Mouse (Mus musculus) stomach, embryonic 15.5 days (tissue): ENCODE data around the gene Vegfd. TPM values are rescaled to one million over a fixed set of nuclear protein-coding genes. Genes with fewer than 3 reads are reported as not detected.

Experiments used
- ATAC-seq: fragments of 200-750 bp; cut with Nextera tagmentation; 2 replicates; pipeline ENCODE4 v1.8.0; 2017; ENCODE audit warnings: low read depth, moderate number of reproducible peaks, moderate TSS enrichment; ENCODE audit not compliant: insufficient read depth, low FRiP score
- H3K27ac ChIP-seq: fragments of 300-500 bp; sonication (generic); 2 replicates; pipeline ENCODE4 v1.5.1; 2015; ENCODE audit warnings: mild to moderate bottlenecking, inconsistent platforms
- H3K27me3 ChIP-seq: fragments of 300-500 bp; sonication (generic); replicated peaks from 2 replicates; pipeline ENCODE4 v1.6.1; 2015; ENCODE audit warnings: inconsistent platforms
- H3K36me3 ChIP-seq: fragments of 300-500 bp; sonication (generic); 2 replicates; pipeline ENCODE4 v1.6.1; 2015; ENCODE audit warnings: inconsistent platforms
- H3K4me1 ChIP-seq: fragments of 300-500 bp; sonication (generic); 2 replicates; pipeline ENCODE4 v1.6.1; 2015; ENCODE audit warnings: inconsistent platforms
- H3K4me2 ChIP-seq: fragments of 300-500 bp; sonication (generic); 2 replicates; pipeline ENCODE4 v1.6.1; 2015; ENCODE audit warnings: mild to moderate bottlenecking, inconsistent platforms
- H3K4me3 ChIP-seq: fragments of 300-500 bp; sonication (generic); replicated peaks from 2 replicates; pipeline ENCODE4 v1.5.1; 2015; ENCODE audit warnings: inconsistent platforms
- H3K9ac ChIP-seq: fragments of 300-500 bp; sonication (generic); 2 replicates; pipeline ENCODE4 v1.6.1; 2015; ENCODE audit warnings: inconsistent platforms
- H3K9me3 ChIP-seq: fragments of 300-500 bp; sonication (generic); 2 replicates; pipeline ENCODE4 v1.6.1; 2016; ENCODE audit warnings: inconsistent platforms
- WGBS: fragments of 180-500 bp; shearing (Covaris S2); methylation state at CpG from one replicate; pipeline ENCODE4 v1.1.7; 2015; 5-methylcytosine and 5-hydroxymethylcytosine counted together
- polyA plus RNA-seq: library from polyadenylated mRNA; unstranded; fragments of >200 nt; fragmentation: Nextera tagmentation; extraction: Ambion mirVana; gene quantifications from 2 replicates; pipeline ENCODE4 v1.2.1, GENCODE M21; 2015

Gene Vegfd
- polyA plus RNA-seq, 1 experiment from 2014 or later = 6.3 TPM

GRCm38 (mm10) chrX:164427295-164427694 is 54.1 kb downstream of the Vegfd start:
- WGBS = 85% methylated on average over 4 of the region's 4 CpGs
- Histone ChIP-seq H3K4me3 (no peak overlapping the region), H3K4me2 (no peak overlapping the region), H3K27ac (no peak overlapping the region), H3K9ac (no peak overlapping the region), H3K4me1 (no peaks in the 10 kb centered on the region), H3K27me3 (no peaks in the 10 kb centered on the region), H3K36me3 (no peaks in the 10 kb centered on the region), H3K9me3 (no peaks in the 10 kb centered on the region)
- ATAC-seq = no peak

DNA sequence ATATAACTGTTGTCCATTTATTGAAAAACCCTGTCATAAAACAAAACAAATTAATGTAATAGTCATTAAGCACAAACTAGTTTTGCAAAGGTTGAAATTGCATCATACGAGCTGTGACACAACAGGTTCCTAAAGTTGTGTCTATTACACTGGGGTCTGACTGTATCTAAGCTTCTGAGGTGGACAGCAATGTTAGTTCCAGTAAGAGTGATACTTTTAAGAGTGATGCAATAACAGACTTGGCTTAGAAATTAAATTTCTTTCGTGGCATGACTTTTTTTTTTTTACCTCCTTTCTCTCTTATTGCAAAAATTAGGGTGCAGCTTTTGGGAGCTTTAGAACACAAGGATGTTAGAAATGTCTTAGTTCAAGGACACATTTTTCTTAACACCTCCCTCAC is 55.0 kb downstream of the Vegfd start:
- no peak for ATAC-seq
- 82% methylated on average over 2 of the region's 2 CpGs for WGBS
- Histone ChIP-seq H3K4me1 (no peaks in the 10 kb centered on the region), H3K4me2 (no peak overlapping the region), H3K27ac (no peak overlapping the region), H3K36me3 (no peaks in the 10 kb centered on the region), H3K27me3 (no peaks in the 10 kb centered on the region), H3K9me3 (no peaks in the 10 kb centered on the region), H3K4me3 (no peak overlapping the region), H3K9ac (no peak overlapping the region)

DNA sequence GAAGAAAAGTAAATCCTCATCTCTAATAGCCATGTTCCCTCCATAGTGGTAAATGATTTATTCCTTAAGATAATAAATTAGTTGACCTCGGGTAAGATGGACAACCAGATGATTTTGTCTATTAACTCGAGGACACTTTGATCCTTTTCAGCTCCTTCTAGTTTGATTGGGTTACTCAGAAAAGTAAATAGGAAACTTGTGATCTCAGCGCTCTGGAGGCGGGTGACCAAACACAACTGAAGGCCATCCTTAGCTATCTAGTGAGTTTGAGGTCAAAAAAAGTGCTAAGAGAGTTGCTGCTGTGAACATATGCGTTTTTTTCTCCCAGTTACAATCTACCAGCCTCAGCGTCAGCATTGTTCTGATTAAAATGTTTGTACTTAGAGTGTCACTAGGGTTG is 57.4 kb downstream of the Vegfd start:
- Histone ChIP-seq H3K9me3 (no peaks in the 10 kb centered on the region), H3K27ac (no peak overlapping the region), H3K4me2 (no peak overlapping the region), H3K9ac (no peak overlapping the region), H3K27me3 (no peaks in the 10 kb centered on the region), H3K4me1 (no peaks in the 10 kb centered on the region), H3K36me3 (no peaks in the 10 kb centered on the region), H3K4me3 (no peak overlapping the region)
- ATAC-seq = no peak
- 67% methylated on average over 6 of the region's 6 CpGs for WGBS

DNA sequence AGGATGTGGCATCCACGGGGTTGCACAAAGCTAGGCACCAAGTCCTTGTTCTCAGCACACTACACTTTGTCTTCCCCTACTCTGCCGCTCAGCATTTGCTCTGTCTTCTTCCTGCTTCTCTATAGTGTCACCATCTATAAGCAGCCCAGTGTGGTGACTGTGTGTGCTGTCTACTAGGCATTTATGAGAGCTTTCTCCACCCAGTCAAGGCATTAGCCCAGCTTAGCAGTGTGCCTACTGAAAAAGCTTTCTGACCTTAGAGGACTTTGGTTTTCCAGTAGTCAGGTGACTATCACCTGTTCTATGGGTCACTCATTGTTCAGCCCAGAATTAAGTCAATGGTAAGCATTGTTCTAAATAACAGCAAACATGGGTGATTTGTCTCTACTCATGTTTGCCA is 58.0 kb downstream of the Vegfd start:
- ATAC-seq = no peak
- no peak overlapping the region for H3K27ac ChIP-seq
- H3K27me3 ChIP-seq = no peaks in the 10 kb centered on the region
- H3K4me2 ChIP-seq = no peak overlapping the region
- H3K36me3 ChIP-seq = no peaks in the 10 kb centered on the region
- H3K4me1 ChIP-seq = no peaks in the 10 kb centered on the region
- H3K4me3 ChIP-seq = no peak overlapping the region
- H3K9me3 ChIP-seq = no peaks in the 10 kb centered on the region
- 73% methylated on average over 2 of the region's 2 CpGs for WGBS
- H3K9ac ChIP-seq = no peak overlapping the region

DNA sequence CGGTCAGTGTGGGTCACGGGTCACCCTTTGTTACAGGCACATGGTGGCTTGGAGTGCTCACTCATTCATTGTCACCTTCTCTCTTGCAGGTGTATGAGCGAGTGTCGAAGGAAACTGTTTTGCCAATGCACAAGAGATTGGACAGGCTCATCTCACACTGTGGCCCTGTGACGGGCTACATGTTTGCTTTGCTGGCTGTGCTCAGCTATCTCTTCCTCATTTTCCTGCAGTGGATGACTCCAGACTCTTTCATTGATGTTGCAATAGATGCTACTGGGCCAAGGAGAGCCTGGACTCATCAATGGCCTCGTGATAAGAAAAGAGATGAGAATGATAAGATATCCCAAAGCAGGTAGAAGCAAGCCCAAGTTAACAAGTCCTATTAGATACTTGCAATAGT is 58.4 kb downstream of the Vegfd start:
- no peak overlapping the region for H3K9ac ChIP-seq
- no peaks in the 10 kb centered on the region for H3K9me3 ChIP-seq
- no peak for ATAC-seq
- no peaks in the 10 kb centered on the region for H3K27me3 ChIP-seq
- WGBS = 79% methylated on average over 6 of the region's 6 CpGs
- no peak overlapping the region for H3K4me2 ChIP-seq
- no peak overlapping the region for H3K4me3 ChIP-seq
- H3K27ac ChIP-seq = no peak overlapping the region
- H3K4me1 ChIP-seq = no peaks in the 10 kb centered on the region
- no peaks in the 10 kb centered on the region for H3K36me3 ChIP-seq

DNA sequence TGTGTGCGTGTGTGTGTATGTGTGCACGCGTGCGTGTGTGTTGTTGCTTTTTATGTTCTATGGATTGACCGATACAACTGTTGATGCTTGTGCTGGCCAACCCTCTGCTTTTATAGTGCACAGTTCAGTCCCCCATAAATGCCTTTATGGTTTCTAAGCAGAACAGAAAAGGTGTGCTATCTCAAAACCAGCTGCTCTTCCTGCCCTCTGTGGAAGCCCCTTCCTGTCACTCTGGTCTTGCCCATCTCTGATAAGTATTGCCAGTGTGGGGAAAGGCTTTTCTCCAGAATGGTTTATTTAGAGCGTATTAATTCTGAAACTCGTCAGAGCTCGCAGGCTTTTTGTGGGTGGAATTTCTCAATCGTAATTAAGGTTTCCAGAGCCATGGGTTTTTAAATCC is 59.5 kb downstream of the Vegfd start:
- whole genome bisulfite sequencing = 91% methylated on average over 9 of the region's 9 CpGs
- no peak overlapping the region for H3K27ac ChIP-seq
- no peaks in the 10 kb centered on the region for H3K36me3 ChIP-seq
- no peak overlapping the region for H3K4me3 ChIP-seq
- no peaks in the 10 kb centered on the region for H3K9me3 ChIP-seq
- H3K4me1 ChIP-seq = no peaks in the 10 kb centered on the region
- ATAC-seq = no peak
- H3K4me2 ChIP-seq = no peak overlapping the region
- no peaks in the 10 kb centered on the region for H3K27me3 ChIP-seq
- no peak overlapping the region for H3K9ac ChIP-seq

GRCm38 (mm10) chrX:164436709-164437108 is 63.5 kb downstream of the Vegfd start, which contains the start of gene Asb11:
TSS of gene Asb11 (plus strand) at chrX:164436994.
- Histone ChIP-seq H3K27ac (no peak within 1 kb of the TSS), H3K36me3 (no peaks in the 10 kb centered on the region), H3K9ac (no peak within 1 kb of the TSS), H3K4me3 (no peak within 1 kb of the TSS), H3K4me1 (no peaks in the 10 kb centered on the region), H3K9me3 (no peaks in the 10 kb centered on the region), H3K4me2 (no peak within 1 kb of the TSS), H3K27me3 (no peaks in the 10 kb centered on the region)
- WGBS = 65% methylated on average over 8 of the region's 8 CpGs
- ATAC-seq = no peak

- no peak overlapping the region for H3K4me3 ChIP-seq
- no peaks in the 10 kb centered on the region for H3K27me3 ChIP-seq
- H3K4me2 ChIP-seq = no peak overlapping the region
- no peaks in the 10 kb centered on the region for H3K36me3 ChIP-seq
- no peaks in the 10 kb centered on the region for H3K4me1 ChIP-seq
- WGBS = 88% methylated on average over 7 of the region's 7 CpGs
- H3K9me3 ChIP-seq = no peaks in the 10 kb centered on the region
- no peak for ATAC-seq
- H3K27ac ChIP-seq = no peak overlapping the region
- H3K9ac ChIP-seq = no peak overlapping the region
Observed at GRCm38 (mm10) chrX:164439462-164439861, 66.3 kb downstream of the Vegfd start.

DNA sequence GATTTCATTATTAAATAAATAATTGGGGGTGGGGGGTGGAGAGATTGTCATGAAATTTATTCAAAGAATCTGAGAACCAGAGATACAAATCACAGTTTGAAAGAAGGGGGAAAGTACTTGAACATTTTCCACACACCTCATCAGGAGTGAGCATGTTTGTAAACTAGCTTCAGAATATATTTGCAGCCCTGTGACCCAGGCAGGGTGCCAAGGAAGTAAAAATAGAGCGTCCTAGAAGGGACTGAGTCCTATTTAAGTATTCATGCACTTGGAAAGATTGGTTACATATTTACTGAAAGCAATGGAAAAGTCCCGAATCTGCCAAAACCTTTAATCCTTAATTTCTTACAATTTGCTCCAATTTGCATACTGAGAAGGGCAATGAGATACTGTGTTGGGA is 67.0 kb downstream of the Vegfd start:
- H3K27me3 ChIP-seq = no peaks in the 10 kb centered on the region
- H3K36me3 ChIP-seq = no peaks in the 10 kb centered on the region
- H3K4me3 ChIP-seq = no peak overlapping the region
- no peaks in the 10 kb centered on the region for H3K4me1 ChIP-seq
- H3K27ac ChIP-seq = no peak overlapping the region
- no peaks in the 10 kb centered on the region for H3K9me3 ChIP-seq
- no peak overlapping the region for H3K4me2 ChIP-seq
- 59% methylated on average over 2 of the region's 2 CpGs for WGBS
- no peak for ATAC-seq
- no peak overlapping the region for H3K9ac ChIP-seq

- Histone ChIP-seq H3K36me3 (no peaks in the 10 kb centered on the region), H3K27me3 (no peaks in the 10 kb centered on the region), H3K4me1 (no peaks in the 10 kb centered on the region), H3K27ac (no peak overlapping the region), H3K4me2 (no peak overlapping the region), H3K9ac (no peak overlapping the region), H3K4me3 (no peak overlapping the region), H3K9me3 (no peaks in the 10 kb centered on the region)
- ATAC-seq = no peak
- 78% methylated on average over 3 of the region's 3 CpGs for WGBS
Observed at GRCm38 (mm10) chrX:164440703-164441102, 67.5 kb downstream of the Vegfd start.

GRCm38 (mm10) chrX:164441306-164441705 is 68.1 kb downstream of the Vegfd start:
- Histone ChIP-seq H3K36me3 (no peaks in the 10 kb centered on the region), H3K4me1 (no peaks in the 10 kb centered on the region), H3K9me3 (no peaks in the 10 kb centered on the region), H3K4me2 (no peak overlapping the region), H3K9ac (no peak overlapping the region), H3K27me3 (no peaks in the 10 kb centered on the region), H3K27ac (no peak overlapping the region), H3K4me3 (no peak overlapping the region)
- no peak for ATAC-seq
- WGBS = 72% methylated on average over 3 of the region's 3 CpGs

DNA sequence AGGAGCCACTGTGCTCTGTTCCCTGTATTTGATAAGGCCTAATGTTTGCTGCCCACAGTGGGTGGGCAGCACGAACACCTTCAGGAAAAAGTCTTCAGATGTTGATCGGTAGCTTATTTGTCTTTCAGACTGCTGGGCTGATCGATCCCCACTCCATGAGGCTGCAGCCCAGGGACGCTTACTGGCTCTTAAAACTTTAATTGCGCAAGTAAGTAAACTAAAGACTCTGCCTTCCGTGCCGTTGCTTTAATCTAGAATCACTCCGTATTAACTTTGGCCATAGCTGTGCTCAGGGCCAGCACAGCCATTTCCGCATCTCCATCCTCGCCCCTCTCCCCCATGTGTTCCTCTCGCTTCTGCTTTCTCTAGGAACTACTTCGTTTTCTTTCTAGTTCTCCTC is 72.4 kb downstream of the Vegfd start:
- no peak overlapping the region for H3K4me2 ChIP-seq
- no peaks in the 10 kb centered on the region for H3K27me3 ChIP-seq
- ATAC-seq = no peak
- no peaks in the 10 kb centered on the region for H3K9me3 ChIP-seq
- no peaks in the 10 kb centered on the region for H3K36me3 ChIP-seq
- 65% methylated on average over 12 of the region's 12 CpGs for WGBS
- H3K27ac ChIP-seq = no peak overlapping the region
- H3K4me3 ChIP-seq = no peak overlapping the region
- H3K9ac ChIP-seq = no peak overlapping the region
- no peaks in the 10 kb centered on the region for H3K4me1 ChIP-seq

DNA sequence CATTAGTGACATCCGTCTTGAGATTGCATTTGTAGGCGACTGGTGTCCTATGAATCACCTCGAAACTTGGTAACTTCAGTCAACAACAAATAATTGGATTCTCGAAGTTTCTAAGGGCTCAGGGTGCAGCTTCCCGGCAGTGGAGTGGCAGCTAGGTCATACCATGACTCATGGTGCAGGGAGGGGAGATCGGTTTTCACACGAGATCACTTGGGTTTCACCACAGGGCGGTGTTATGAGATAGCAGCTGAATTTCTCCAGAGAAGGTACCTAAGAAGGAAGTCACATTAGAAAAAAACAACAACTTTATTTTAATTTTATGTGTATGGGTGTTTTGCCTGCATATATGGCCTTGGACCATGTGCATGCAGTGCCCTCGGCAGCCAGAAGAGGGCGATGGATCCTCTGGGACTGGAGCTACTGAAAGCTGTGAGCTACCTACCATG is 73.0 kb downstream of the Vegfd start:
- Histone ChIP-seq H3K27me3 (no peaks in the 10 kb centered on the region), H3K27ac (no peak overlapping the region), H3K4me2 (no peak overlapping the region), H3K4me1 (no peaks in the 10 kb centered on the region), H3K9me3 (no peaks in the 10 kb centered on the region), H3K9ac (no peak overlapping the region), H3K4me3 (no peak overlapping the region), H3K36me3 (no peaks in the 10 kb centered on the region)
- WGBS = 68% methylated on average over 10 of the region's 10 CpGs
- no peak for ATAC-seq
